Mouse (Mus musculus) C2C12 (cell line): ENCODE data around the gene Prr12. TPM values are rescaled to one million over a fixed set of nuclear protein-coding genes. Genes with fewer than 3 reads are reported as not detected.
A peak's percentile ranks its signal among the peaks of the same experiment; 100 is the strongest.

Experiments
- H3K27me3 ChIP-seq: one replicate; pipeline ENCODE4 v1.6.1; 2011; ENCODE audit not compliant: control insufficient read depth, insufficient read depth, insufficient read length
- H3K36me3 ChIP-seq: one replicate; pipeline ENCODE4 v1.6.1; 2011; ENCODE audit not compliant: control insufficient read depth, insufficient read depth
- H3K4me3 ChIP-seq: one replicate; pipeline ENCODE4 v1.5.1; 2011; ENCODE audit warnings: mild to moderate bottlenecking, control low read depth; ENCODE audit not compliant: poor library complexity, insufficient read depth, severe bottlenecking
- H3K79me2 ChIP-seq: one replicate; pipeline ENCODE4 v1.6.1; 2011; ENCODE audit not compliant: control insufficient read depth, insufficient read depth
- H3K79me3 ChIP-seq: one replicate; pipeline ENCODE4 v1.6.1; 2011; ENCODE audit warnings: low read depth, control low read depth
- H3ac ChIP-seq: one replicate; pipeline ENCODE3; 2011; ENCODE audit warnings: low read depth; ENCODE audit not compliant: control insufficient read depth, insufficient read length
- CEBPB ChIP-seq: IDR thresholded peaks from one replicate; pipeline ENCODE4 v1.6.1; 2011; ENCODE audit warnings: low read depth, mild to moderate bottlenecking, control low read depth, moderate library complexity
- CTCF ChIP-seq: IDR thresholded peaks from one replicate; pipeline ENCODE4 v1.5.1; 2011; ENCODE audit not compliant: control insufficient read depth, insufficient read depth, insufficient read length
- FOSL1 ChIP-seq: IDR thresholded peaks from one replicate; pipeline ENCODE4 v1.8.0; 2011; ENCODE audit warnings: mild to moderate bottlenecking, low read length; ENCODE audit not compliant: poor library complexity, insufficient read depth, severe bottlenecking
- MAX ChIP-seq: IDR thresholded peaks from one replicate; pipeline ENCODE4 v1.6.1; 2011; ENCODE audit warnings: mild to moderate bottlenecking, control low read depth
- MYOD1 ChIP-seq: IDR thresholded peaks from one replicate; pipeline ENCODE4 v1.6.1; 2011; ENCODE audit warnings: low read depth; ENCODE audit not compliant: control insufficient read depth, insufficient read length
- MYOG ChIP-seq: IDR thresholded peaks from one replicate; pipeline ENCODE4 v1.6.1; 2011; ENCODE audit not compliant: control insufficient read depth, insufficient read length; ENCODE audit errors: extremely low read depth
- USF1 ChIP-seq: IDR thresholded peaks from one replicate; pipeline ENCODE4 v1.6.1; 2011; ENCODE audit warnings: low read depth, mild to moderate bottlenecking, control low read depth, moderate library complexity
- polyA plus RNA-seq: library from polyadenylated mRNA; unstranded; fragments of >200 nt; fragmentation: generic; extraction: Trizol; gene quantifications from one replicate; pipeline ENCODE4 v1.2.1, GENCODE M21; 2012; ENCODE audit warnings: missing spikeins

The Prr12 gene
- polyA plus RNA-seq, 1 experiment, result 14.2 TPM

DNA sequence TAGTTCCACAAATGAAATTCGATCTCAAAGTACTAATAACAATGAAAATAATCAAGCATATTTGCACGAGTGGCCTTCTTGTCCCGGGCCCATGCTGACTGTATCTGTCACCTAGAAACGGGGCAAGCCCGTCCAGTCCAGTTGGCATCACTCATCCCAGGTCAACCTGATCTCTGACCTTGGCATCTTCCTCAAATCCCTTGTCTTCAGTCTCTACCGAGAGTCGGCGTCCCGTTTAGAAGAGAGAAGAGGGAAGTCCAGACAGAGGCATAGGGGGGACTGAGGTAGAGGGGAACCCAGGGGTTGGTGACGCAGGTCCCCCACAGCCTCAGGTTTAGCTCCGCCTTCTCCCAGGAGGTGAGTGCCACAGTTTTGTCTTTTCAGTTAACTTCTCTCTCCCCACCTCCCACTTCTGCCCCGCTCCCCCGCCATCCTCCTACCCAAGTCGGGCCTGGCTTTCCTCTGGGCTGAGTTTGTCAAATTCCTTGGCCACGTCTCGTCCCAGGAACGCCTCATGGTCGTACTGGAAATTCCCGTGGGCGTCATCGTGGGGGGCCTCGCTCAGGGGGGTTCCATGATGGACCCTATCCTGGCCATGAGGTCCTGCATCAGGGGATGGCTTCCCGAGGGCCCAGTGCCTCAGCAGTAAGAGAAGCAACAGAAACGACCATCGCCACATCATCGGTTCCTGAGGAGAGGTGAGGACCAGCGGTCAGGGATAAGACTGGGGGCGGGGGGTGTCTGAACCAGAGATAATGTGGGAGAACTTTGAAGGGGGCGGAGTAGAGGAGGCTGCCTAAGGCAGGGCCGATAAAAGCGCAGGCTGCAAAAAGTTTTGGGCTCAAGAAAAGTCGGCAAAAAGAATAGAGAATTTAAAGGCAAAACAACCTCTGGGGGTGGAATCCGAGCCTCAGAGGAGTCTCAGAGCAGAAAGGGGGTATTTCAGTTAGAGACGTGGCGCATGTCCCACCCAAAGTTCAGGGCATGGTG is 38.6 kb upstream of the Prr12 start:
- no peaks in the 10 kb centered on the region for H3K79me2 ChIP-seq
- H3ac ChIP-seq, result peak overlapping the region; percentile 41
- H3K27me3 ChIP-seq, result no peaks in the 10 kb centered on the region
- H3K4me3 ChIP-seq, result peak overlapping the region; percentile 14
- no peaks in the 10 kb centered on the region for H3K36me3 ChIP-seq
- H3K79me3 ChIP-seq, result no peaks in the 10 kb centered on the region
- TF ChIP-seq CTCF (no peak), MYOG (no peak), FOSL1 (no peak), CEBPB (no peak), USF1 (no peak), MYOD1 (no peak), MAX (no peak)

DNA sequence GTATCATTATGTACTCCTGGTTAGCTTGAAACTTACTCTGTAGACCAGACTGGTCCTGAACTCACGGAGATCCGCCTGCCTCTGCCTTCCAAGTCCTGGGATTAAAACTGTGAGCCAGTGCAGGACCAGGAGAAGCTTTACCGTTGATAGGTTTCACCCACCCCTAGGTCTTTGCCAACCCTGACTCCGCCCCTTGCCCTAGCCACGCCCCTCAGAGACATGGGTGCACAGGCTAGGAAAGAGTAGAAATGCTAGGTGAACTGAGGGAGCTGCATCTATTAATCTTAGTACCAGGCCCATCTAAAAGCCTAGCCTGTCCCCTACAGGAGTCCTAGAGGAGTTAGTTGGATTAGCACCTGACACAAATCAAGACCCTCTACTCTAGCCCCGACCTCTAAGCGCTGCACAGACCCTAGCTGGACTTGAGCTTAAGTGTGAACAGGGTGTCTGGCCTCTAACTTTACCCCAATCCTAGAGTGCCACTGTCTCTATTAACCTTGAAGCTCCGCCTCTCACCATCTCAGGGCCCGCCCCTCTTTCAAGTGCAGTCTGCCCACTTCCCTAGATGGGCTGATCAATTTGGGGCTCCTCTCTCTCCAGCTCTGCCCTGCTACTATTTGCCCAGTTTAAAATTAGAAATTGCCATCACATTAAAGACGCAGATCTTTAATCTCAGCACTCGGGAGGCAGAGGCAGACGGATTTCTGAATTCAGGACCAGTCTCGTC is 37.7 kb upstream of the Prr12 start:
- no peak for TF ChIP-seq FOSL1
- no peak for TF ChIP-seq MAX
- TF ChIP-seq CTCF, result no peak
- TF ChIP-seq MYOD1, result no peak
- TF ChIP-seq MYOG, result no peak
- no peak for TF ChIP-seq CEBPB
- TF ChIP-seq USF1, result no peak
- Histone ChIP-seq H3ac (no peak overlapping the region), H3K79me3 (no peaks in the 10 kb centered on the region), H3K27me3 (no peaks in the 10 kb centered on the region), H3K79me2 (no peaks in the 10 kb centered on the region), H3K36me3 (no peaks in the 10 kb centered on the region), H3K4me3 (no peak overlapping the region)

DNA sequence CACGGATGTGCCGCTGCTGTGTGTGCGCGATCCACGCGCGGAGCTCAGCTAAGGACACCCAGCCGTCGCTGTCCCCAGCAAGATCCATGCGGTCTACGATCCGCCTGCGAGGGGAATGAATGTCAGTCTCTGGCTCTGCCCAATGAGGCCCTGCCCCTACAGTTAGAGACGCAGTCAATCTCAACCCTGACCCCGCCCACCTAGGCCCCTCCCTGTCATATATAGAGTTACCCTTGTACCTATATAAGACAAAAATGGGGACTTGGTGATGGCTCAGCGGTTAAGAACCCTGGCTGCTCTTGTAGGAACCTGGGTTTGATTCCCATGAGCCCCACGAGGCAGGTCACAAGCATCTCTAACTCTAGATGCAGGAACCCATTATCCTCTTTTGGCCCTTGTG is 35.9 kb upstream of the Prr12 start:
- no peak overlapping the region for H3K4me3 ChIP-seq
- H3K27me3 ChIP-seq, result no peaks in the 10 kb centered on the region
- H3K79me3 ChIP-seq, result no peaks in the 10 kb centered on the region
- TF ChIP-seq MAX (no peak), USF1 (no peak), MYOD1 (no peak), CEBPB (no peak), MYOG (no peak), FOSL1 (no peak), CTCF (no peak)
- no peaks in the 10 kb centered on the region for H3K36me3 ChIP-seq
- H3ac ChIP-seq, result no peak overlapping the region
- no peaks in the 10 kb centered on the region for H3K79me2 ChIP-seq

DNA sequence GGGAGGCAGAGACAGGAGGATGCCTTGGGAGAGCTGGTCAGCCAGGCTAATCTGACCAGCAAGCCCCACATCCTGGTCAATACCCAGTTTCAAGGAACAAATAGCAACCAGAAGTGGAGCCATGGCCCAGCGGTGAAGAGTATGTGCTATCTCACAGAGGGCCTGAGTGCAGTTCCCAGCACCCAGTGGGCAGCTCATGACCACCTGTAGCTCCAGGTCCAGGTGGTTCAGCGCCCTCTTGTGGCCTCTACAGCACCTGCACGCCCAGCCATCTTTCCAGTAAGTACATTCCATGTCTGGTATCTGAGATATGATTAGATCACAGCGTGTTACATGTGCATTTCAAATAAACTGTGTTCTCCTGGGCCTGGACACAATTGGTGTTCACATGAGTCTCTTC is 33.4 kb upstream of the Prr12 start:
- H3K79me2 ChIP-seq, result no peaks in the 10 kb centered on the region
- H3K4me3 ChIP-seq, result no peak overlapping the region
- H3K27me3 ChIP-seq, result no peaks in the 10 kb centered on the region
- no peak for TF ChIP-seq MAX
- TF ChIP-seq CTCF, result no peak
- no peak for TF ChIP-seq MYOD1
- no peak for TF ChIP-seq FOSL1
- TF ChIP-seq USF1, result no peak
- no peak for TF ChIP-seq CEBPB
- no peak for TF ChIP-seq MYOG
- no peak overlapping the region for H3ac ChIP-seq
- no peaks in the 10 kb centered on the region for H3K79me3 ChIP-seq
- no peaks in the 10 kb centered on the region for H3K36me3 ChIP-seq

DNA sequence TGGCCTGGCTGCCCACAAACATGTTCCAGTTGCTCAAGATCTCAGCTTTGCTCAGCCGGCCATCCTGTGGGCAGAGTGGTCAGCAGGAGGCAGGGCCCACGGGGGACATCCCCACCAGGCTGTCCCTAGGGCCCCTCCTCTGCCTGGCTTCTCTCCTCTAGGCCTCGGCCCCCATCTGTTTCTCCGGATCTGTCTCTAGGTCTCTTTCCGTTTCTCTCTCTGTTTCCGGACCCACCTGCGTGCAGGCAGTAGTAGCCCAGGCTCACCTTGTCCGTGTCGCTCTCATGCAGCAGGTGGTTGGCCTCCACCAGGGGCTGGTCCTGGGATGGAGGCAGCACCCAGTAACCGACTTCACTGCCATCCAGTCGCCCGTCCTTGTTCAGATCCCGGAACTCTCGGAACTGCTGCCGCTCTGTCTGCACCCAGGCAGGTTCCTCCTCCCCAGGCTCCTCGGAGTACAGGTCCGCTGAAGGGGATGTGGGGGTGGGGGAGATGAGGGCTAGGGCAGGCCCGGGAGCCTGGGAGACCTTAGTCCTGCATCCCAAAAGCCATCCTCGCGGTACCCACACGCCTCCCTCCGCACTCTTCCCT is 30.7 kb upstream of the Prr12 start:
- no peak for TF ChIP-seq FOSL1
- TF ChIP-seq MYOG, result no peak
- no peak for TF ChIP-seq USF1
- TF ChIP-seq CEBPB, result no peak
- no peak for TF ChIP-seq CTCF
- TF ChIP-seq MAX, result no peak
- no peak for TF ChIP-seq MYOD1
- no peaks in the 10 kb centered on the region for H3K36me3 ChIP-seq
- no peaks in the 10 kb centered on the region for H3K79me2 ChIP-seq
- no peak overlapping the region for H3K4me3 ChIP-seq
- no peaks in the 10 kb centered on the region for H3K79me3 ChIP-seq
- no peak overlapping the region for H3ac ChIP-seq
- no peaks in the 10 kb centered on the region for H3K27me3 ChIP-seq
